8 mouse cellular contexts compared by ENCODE assay signal in the genomic region with DNA sequence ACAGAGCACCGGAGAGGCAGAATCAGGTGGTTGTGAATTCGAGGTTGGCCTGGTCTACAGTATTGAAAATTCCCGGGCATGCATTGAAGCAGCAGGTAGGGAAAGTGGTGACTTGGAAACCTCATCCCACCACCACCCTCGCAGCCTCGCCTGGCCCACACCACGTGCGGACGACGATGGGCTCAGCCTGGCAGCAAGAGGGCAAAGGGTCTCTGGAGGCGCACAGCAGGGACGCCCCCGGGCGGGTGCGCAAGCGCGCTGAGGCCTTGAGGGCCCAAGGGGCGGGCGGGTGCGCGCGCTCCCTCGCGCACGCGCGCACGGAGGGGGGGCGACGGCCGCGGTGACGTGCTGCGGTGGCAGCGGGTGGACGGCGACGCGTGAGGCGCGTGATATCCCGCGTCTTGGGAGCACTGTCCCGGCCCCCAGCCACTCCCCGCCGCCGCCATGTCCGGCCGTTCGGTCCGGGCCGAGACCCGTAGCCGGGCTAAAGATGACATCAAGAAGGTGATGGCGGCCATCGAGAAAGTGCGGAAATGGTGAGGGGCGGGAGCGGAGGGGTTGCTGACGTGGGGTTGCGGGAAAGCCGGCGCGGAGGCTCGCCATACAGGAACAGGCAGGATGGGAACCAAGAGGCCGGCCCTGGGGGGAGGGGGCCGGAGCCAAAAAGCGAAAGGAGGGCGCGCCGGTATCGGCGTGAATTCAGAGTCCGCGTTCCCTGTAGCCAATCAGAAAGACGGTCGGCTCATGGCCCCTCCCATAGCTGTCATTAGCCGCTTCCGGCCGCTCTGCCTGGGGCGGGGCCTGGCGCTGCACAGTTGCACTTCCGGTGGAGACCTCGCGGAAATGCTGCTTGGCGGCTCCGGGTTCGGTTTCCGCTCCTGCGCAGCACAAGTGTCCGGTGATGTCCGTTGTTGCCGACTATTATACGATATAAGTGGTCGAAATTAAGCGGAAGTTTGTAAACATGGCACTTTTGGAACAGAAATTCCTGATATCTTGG. TPM values are rescaled to one million over a fixed set of nuclear protein-coding genes. Genes with fewer than 3 reads are reported as not detected.
DNase-seq lines count a peak whose midpoint lies in the region; ATAC-seq lines count a peak whose summit lies in the region.

Gene Bcl7b, plus strand, starts transcription at position 221 of the 1,000 bp plus-strand sequence.

- peak; percentile 98 for DNase-seq in Muller cell, postnatal 12 days (ENCODE audit: inconsistent ontology term)
- DNase-seq in cerebellum, adult 9-11 months: peak; percentile 99
- DNase-seq in frontal cortex, adult 2 months (ENCODE audit: extremely low spot score in 1 of 2, low spot score in 1 of 2): peak; percentile 97 to 98
- DNase-seq in hindbrain, embryonic 11.5 days (ENCODE audit: low spot score): peak; percentile 95
- DNase-seq in layer of hippocampus, postnatal 10 days (ENCODE audit: low spot score in 2 of 2): peak; percentile 93 to 95
- peak; percentile 99 for DNase-seq in lung, postnatal 10 days
- DNase-seq in ovary, postnatal 36 days (ENCODE audit: low spot score): peak; percentile 96
- peak; percentile 96 for DNase-seq in thymus, postnatal 25 days

- ATAC-seq in hindbrain, embryonic 11.5 days (ENCODE audit: low FRiP score): peak; percentile 98

- H3K4me3 ChIP-seq in hindbrain, embryonic 11.5 days (ENCODE audit: low read depth, low read length): peak within 1 kb of the TSS; percentile 69

- 0 out of 2 replicates have a peak, but pooled peaks cover 9% of the 10 kb centered on the region for H3K36me3 ChIP-seq in hindbrain, embryonic 11.5 days (ENCODE audit: control insufficient read depth, insufficient read depth, low read length)

- H3K9ac ChIP-seq in hindbrain, embryonic 11.5 days (ENCODE audit: low read depth, low read length): peak within 1 kb of the TSS; percentile 86

- H3K4me1 ChIP-seq in hindbrain, embryonic 11.5 days (replicated peaks; ENCODE audit: control insufficient read depth, insufficient read depth, low read length): 0 out of 2 replicates have a peak, but pooled peaks cover 2% of the 10 kb centered on the region

- peak within 1 kb of the TSS; percentile 77 for H3K4me2 ChIP-seq in hindbrain, embryonic 11.5 days (replicated peaks; ENCODE audit: low read depth, low read length)

- peak within 1 kb of the TSS; percentile 99 for H3K27ac ChIP-seq in hindbrain, embryonic 11.5 days (ENCODE audit: low read depth, low read length)

- H3K27me3 ChIP-seq in hindbrain, embryonic 11.5 days (ENCODE audit: control insufficient read depth, insufficient read depth, low read length): no peaks in the 10 kb centered on the region

- 3% methylated on average over 76 of the region's 95 CpGs for WGBS in hindbrain, embryonic 11.5 days

- H3K9me3 ChIP-seq in hindbrain, embryonic 11.5 days (ENCODE audit: control insufficient read depth, low read length): no peaks in the 10 kb centered on the region

RNA-seq across cellular contexts. Expression of gene Bcl7b, which starts in this region (rescaled TPM):
- polyA plus RNA-seq in frontal cortex, adult 2 months (2012; rRNA removed): 42.2 TPM in 2 replicates
- polyA plus RNA-seq in hindbrain, embryonic 11.5 days (2014; fragmentation: Nextera tagmentation; extraction: Ambion mirVana): 35.9 and 38.8 TPM in 2 replicates
- 10 to 100 TPM; 27.7 to 29.8 TPM for total RNA-seq in layer of hippocampus, postnatal 10 days (2021)

Comparison
In these comparisons a context has a peak if more than half of its experiments do, and no peak if none do; other contexts are left out.
1. Peak in every context shown above with its lines: DNase-seq, ATAC-seq, H3K4me3 ChIP-seq and H3K27ac ChIP-seq.